Mouse (Mus musculus) neural tube, embryonic 15.5 days (tissue): ENCODE data around the gene Crip3. TPM values are rescaled to one million over a fixed set of nuclear protein-coding genes. Genes with fewer than 3 reads are reported as not detected.

Experiments
- ATAC-seq: fragments of 200-750 bp; cut with Nextera tagmentation; 2 replicates; pipeline ENCODE4 v1.8.0; 2017; ENCODE audit warnings: mild to moderate bottlenecking, moderate TSS enrichment, moderate library complexity; ENCODE audit not compliant: low FRiP score
- H3K27ac ChIP-seq: fragments of 300-500 bp; sonication (generic); replicated peaks from 2 replicates; pipeline ENCODE4 v1.5.1; 2015; ENCODE audit warnings: mild to moderate bottlenecking, inconsistent platforms
- H3K27me3 ChIP-seq: fragments of 300-500 bp; sonication (generic); replicated peaks from 2 replicates; pipeline ENCODE4 v1.6.1; 2015; ENCODE audit warnings: inconsistent platforms
- H3K36me3 ChIP-seq: fragments of 300-500 bp; sonication (generic); 2 replicates; pipeline ENCODE4 v1.6.1; 2015; ENCODE audit warnings: inconsistent platforms
- H3K4me1 ChIP-seq: fragments of 300-500 bp; sonication (generic); 2 replicates; pipeline ENCODE4 v1.6.1; 2015; ENCODE audit warnings: inconsistent platforms
- H3K4me2 ChIP-seq: fragments of 300-500 bp; sonication (generic); 2 replicates; pipeline ENCODE4 v1.6.1; 2015; ENCODE audit warnings: inconsistent platforms, mild to moderate bottlenecking, moderate library complexity
- H3K4me3 ChIP-seq: fragments of 300-500 bp; sonication (generic); replicated peaks from 2 replicates; pipeline ENCODE4 v1.5.1; 2015; ENCODE audit warnings: mild to moderate bottlenecking, inconsistent platforms
- H3K9ac ChIP-seq: fragments of 300-500 bp; sonication (generic); replicated peaks from 2 replicates; pipeline ENCODE4 v1.6.1; 2015; ENCODE audit warnings: mild to moderate bottlenecking, inconsistent platforms
- H3K9me3 ChIP-seq: fragments of 300-500 bp; sonication (generic); replicated peaks from 2 replicates; pipeline ENCODE4 v1.6.1; 2016; ENCODE audit warnings: inconsistent platforms
- WGBS: fragments of 180-500 bp; shearing (Covaris S2); methylation state at CpG from one replicate; pipeline ENCODE4 v1.1.7; 2015; ENCODE audit warnings: mixed read lengths; 5-methylcytosine and 5-hydroxymethylcytosine counted together
- polyA plus RNA-seq: library from polyadenylated mRNA; unstranded; fragments of >200 nt; fragmentation: Nextera tagmentation; extraction: Ambion mirVana; gene quantifications from 2 replicates; pipeline ENCODE4 v1.2.1, GENCODE M21; 2015

The Crip3 gene
- polyA plus RNA-seq, 1 experiment from 2014 or later: 2.7 TPM

GRCm38 (mm10) chr17:46457791-46458190, 29.1 kb downstream of the Crip3 start:
- no peak for ATAC-seq
- H3K36me3 ChIP-seq: peaks cover 19% of the 10 kb centered on the region; the same call in 1 of the 2 replicates
- no peak overlapping the region for H3K4me2 ChIP-seq
- peaks cover 47% of the 10 kb centered on the region for H3K4me1 ChIP-seq
- no peak overlapping the region for H3K9ac ChIP-seq
- no peak overlapping the region for H3K4me3 ChIP-seq
- H3K27me3 ChIP-seq: peaks cover 28% of the 10 kb centered on the region; the same call in 1 of the 2 replicates
- H3K9me3 ChIP-seq: no peaks in the 10 kb centered on the region
- WGBS: 12% methylated on average over 10 of the region's 10 CpGs
- no peak overlapping the region for H3K27ac ChIP-seq

GRCm38 (mm10) chr17:46458439-46458838, 29.7 kb downstream of the Crip3 start:
- no peak for ATAC-seq
- Histone ChIP-seq H3K9ac (no peak overlapping the region), H3K4me1 (peaks cover 41% of the 10 kb centered on the region), H3K4me2 (no peak overlapping the region), H3K36me3 (peaks cover 23% of the 10 kb centered on the region; the same call in 1 of the 2 replicates), H3K4me3 (no peak overlapping the region), H3K27ac (no peak overlapping the region), H3K27me3 (peaks cover 28% of the 10 kb centered on the region; the same call in 1 of the 2 replicates), H3K9me3 (no peaks in the 10 kb centered on the region)
- 39% methylated on average over 3 of the region's 3 CpGs for WGBS

- 7% methylated on average over 32 of the region's 32 CpGs for WGBS
- Histone ChIP-seq H3K36me3 (peaks cover 25% of the 10 kb centered on the region; the same call in 1 of the 2 replicates), H3K27me3 (peaks cover 28% of the 10 kb centered on the region; the same call in 1 of the 2 replicates)
Measured at GRCm38 (mm10) chr17:46460673-46461072, 31.9 kb downstream of the Crip3 start.

DNA sequence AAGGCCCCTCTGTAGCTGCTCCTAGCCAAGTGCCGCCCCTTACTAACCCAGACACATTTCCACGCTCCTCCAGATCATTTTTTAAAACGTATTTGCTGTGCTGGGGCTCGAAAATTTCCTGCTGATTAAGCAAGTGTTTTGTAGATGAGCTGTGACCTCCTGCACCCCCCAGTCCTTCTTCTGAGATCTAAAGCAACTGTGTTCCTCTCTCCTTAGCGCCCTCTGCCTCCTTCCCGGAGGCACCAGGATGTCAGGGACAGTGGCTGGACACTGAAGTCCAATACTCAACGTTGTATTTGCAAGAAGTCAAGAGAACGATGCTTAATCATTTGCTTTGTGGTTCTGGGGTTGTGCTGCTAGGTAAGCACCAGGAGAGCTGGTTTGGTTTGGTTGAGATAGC, 32.6 kb downstream of the Crip3 start:
- peaks cover 30% of the 10 kb centered on the region for H3K36me3 ChIP-seq

More at GRCm38 (mm10) chr17:46460673-46461072, 31.9 kb downstream of the Crip3 start:
- peaks cover 19% of the 10 kb centered on the region for H3K4me1 ChIP-seq
- no peak for ATAC-seq
- H3K4me2 ChIP-seq: peak overlapping the region; percentile 42
- no peaks in the 10 kb centered on the region for H3K9me3 ChIP-seq
- H3K9ac ChIP-seq: 0 out of 2 replicates have a peak overlapping the region, but pooled peaks have one; percentile 32
- H3K27ac ChIP-seq: no peak overlapping the region
- H3K4me3 ChIP-seq: peak overlapping the region; percentile 11; the same call in 1 of the 2 replicates

GRCm38 (mm10) chr17:46462226-46462625, 33.5 kb downstream of the Crip3 start:
- Histone ChIP-seq H3K36me3 (peaks cover 39% of the 10 kb centered on the region), H3K4me3 (no peak overlapping the region), H3K27me3 (peaks cover 20% of the 10 kb centered on the region; the same call in 1 of the 2 replicates), H3K9me3 (no peaks in the 10 kb centered on the region), H3K9ac (no peak overlapping the region), H3K27ac (no peak overlapping the region), H3K4me2 (no peak overlapping the region), H3K4me1 (peaks cover 11% of the 10 kb centered on the region)
- ATAC-seq: no peak
- 90% methylated on average over 5 of the region's 5 CpGs for WGBS

More for the DNA sequence above, 32.6 kb downstream of the Crip3 start:
- no peak for ATAC-seq
- no peak overlapping the region for H3K9ac ChIP-seq
- no peak overlapping the region for H3K27ac ChIP-seq
- H3K4me1 ChIP-seq: peaks cover 12% of the 10 kb centered on the region
- WGBS: 18% methylated on average over 8 of the region's 8 CpGs
- H3K4me3 ChIP-seq: peak overlapping the region; percentile 11; the same call in 1 of the 2 replicates
- no peaks in the 10 kb centered on the region for H3K9me3 ChIP-seq
- H3K27me3 ChIP-seq: peaks cover 26% of the 10 kb centered on the region; the same call in 1 of the 2 replicates
- H3K4me2 ChIP-seq: peak overlapping the region; percentile 42

DNA sequence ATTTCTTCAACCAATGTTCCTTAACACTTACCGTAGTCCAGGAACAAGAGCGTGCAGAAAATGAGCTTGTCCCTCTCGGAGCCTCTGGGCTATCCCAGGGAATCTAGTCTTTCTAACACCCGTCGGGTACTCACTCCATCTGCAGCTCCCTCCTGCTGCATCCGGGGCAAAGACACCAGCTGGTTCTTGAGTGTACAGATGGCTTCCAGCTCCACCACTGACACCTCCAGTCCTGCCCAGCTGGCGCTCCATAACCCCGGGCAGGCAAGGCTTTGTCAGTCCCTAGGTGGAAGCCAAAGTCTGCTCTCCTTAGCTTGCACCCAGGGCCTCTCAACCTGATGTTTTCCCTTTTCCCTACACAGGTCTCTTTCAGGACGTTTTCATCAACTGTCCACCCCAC, 39.1 kb downstream of the Crip3 start:
- WGBS: 72% methylated on average over 9 of the region's 9 CpGs
- Histone ChIP-seq H3K4me1 (no peaks in the 10 kb centered on the region), H3K36me3 (peaks cover 71% of the 10 kb centered on the region), H3K27ac (no peak overlapping the region), H3K9me3 (no peaks in the 10 kb centered on the region), H3K4me2 (no peak overlapping the region), H3K9ac (no peak overlapping the region), H3K4me3 (no peak overlapping the region), H3K27me3 (no peaks in the 10 kb centered on the region)
- no peak for ATAC-seq

- H3K9me3 ChIP-seq: no peaks in the 10 kb centered on the region
- 83% methylated on average over 8 of the region's 8 CpGs for WGBS
- H3K9ac ChIP-seq: no peak overlapping the region
- H3K4me2 ChIP-seq: no peak overlapping the region
- H3K36me3 ChIP-seq: peaks cover 81% of the 10 kb centered on the region
- no peak overlapping the region for H3K27ac ChIP-seq
- no peaks in the 10 kb centered on the region for H3K4me1 ChIP-seq
- ATAC-seq: no peak
- no peak overlapping the region for H3K4me3 ChIP-seq
- H3K27me3 ChIP-seq: no peaks in the 10 kb centered on the region
Measured at GRCm38 (mm10) chr17:46476601-46477000, 47.9 kb downstream of the Crip3 start.

- Histone ChIP-seq H3K27ac (no peak overlapping the region), H3K27me3 (no peaks in the 10 kb centered on the region), H3K4me1 (no peaks in the 10 kb centered on the region), H3K9ac (no peak overlapping the region), H3K36me3 (peaks cover 74% of the 10 kb centered on the region), H3K9me3 (no peaks in the 10 kb centered on the region), H3K4me2 (no peak overlapping the region), H3K4me3 (no peak overlapping the region)
- no peak for ATAC-seq
- WGBS: 89% methylated on average over 15 of the region's 15 CpGs
Measured at GRCm38 (mm10) chr17:46477286-46477685, 48.6 kb downstream of the Crip3 start.

Other genes starting within 250 kb of the Crip3 start
- gene Polh, start 226.3 kb upstream of the Crip3 start, polyA plus RNA-seq: 7.9 and 8.8 TPM in 2 replicates
- 29.9 and 31.0 TPM in 2 replicates for gene Xpo5, start 226.1 kb upstream of the Crip3 start, polyA plus RNA-seq
- gene Polr1c, start 180.9 kb upstream of the Crip3 start, polyA plus RNA-seq: 73.7 and 76.4 TPM in 2 replicates
- gene Yipf3, start 180.8 kb upstream of the Crip3 start, polyA plus RNA-seq: 87.8 and 97.8 TPM in 2 replicates
- 13.1 and 15.0 TPM in 2 replicates for gene Lrrc73, start 175.4 kb upstream of the Crip3 start, polyA plus RNA-seq
- gene Tjap1, start 145.9 kb upstream of the Crip3 start, polyA plus RNA-seq: 28.6 and 32.6 TPM in 2 replicates
- 24.7 and 27.4 TPM in 2 replicates for gene Dlk2, start 131.5 kb upstream of the Crip3 start, polyA plus RNA-seq
- gene Abcc10, start 100.6 kb upstream of the Crip3 start, polyA plus RNA-seq: 9.3 TPM in 2 replicates
- gene Zfp318, start 45.2 kb upstream of the Crip3 start, polyA plus RNA-seq: 19.0 and 19.9 TPM in 2 replicates
- 1.3 TPM in 1 of 2 replicates, not detected in the other for gene Slc22a7, start 9.5 kb downstream of the Crip3 start, polyA plus RNA-seq
- gene Ttbk1, start 58.7 kb downstream of the Crip3 start, polyA plus RNA-seq: 5.5 and 7.8 TPM in 2 replicates
- 13.6 and 22.7 TPM in 2 replicates for gene Dnph1, start 67.8 kb downstream of the Crip3 start, polyA plus RNA-seq
- gene Cul9, start 117.5 kb downstream of the Crip3 start, polyA plus RNA-seq: 17.3 and 22.6 TPM in 2 replicates
- gene Srf, start 127.2 kb downstream of the Crip3 start, polyA plus RNA-seq: 2.5 and 6.4 TPM in 2 replicates
- 29.3 and 41.7 TPM in 2 replicates for gene Ptk7, start 200.6 kb downstream of the Crip3 start, polyA plus RNA-seq
- gene Klc4, start 217.1 kb downstream of the Crip3 start, polyA plus RNA-seq: 31.8 and 32.3 TPM in 2 replicates
- gene Mrpl2, start 217.3 kb downstream of the Crip3 start, polyA plus RNA-seq: 64.9 and 80.5 TPM in 2 replicates
- gene Cul7, start 221.4 kb downstream of the Crip3 start, polyA plus RNA-seq: 37.1 and 40.1 TPM in 2 replicates
- gene Rrp36, start 245.4 kb downstream of the Crip3 start, polyA plus RNA-seq: 53.5 and 59.1 TPM in 2 replicates
- 275 and 308 TPM in 2 replicates for gene Mea1, start 249.9 kb downstream of the Crip3 start, polyA plus RNA-seq